Comparison of ENCODE assay signal across 36 mouse cellular contexts in genomic region chr5:76369215-76369840, GRCm38 (mm10). TPM values are rescaled to one million over a fixed set of nuclear protein-coding genes. Genes with fewer than 3 reads are reported as not detected.
DNase-seq lines count a peak whose midpoint lies in the region; ATAC-seq and TF ChIP-seq lines count a peak whose summit lies in the region.
"Had no signal": no experiment of that assay in that cellular context is flagged by ENCODE, and none has a peak within 500 bp of the region (broad histone marks: within the 10 kb centered on the region; RNA-seq: fewer than 3 reads in every experiment).

No protein-coding gene starts in this region.

- TF ChIP-seq RAD21 in CH12.LX (IDR thresholded peaks at IDR 0.05; ENCODE audit: low read depth, low read length): no peak

- H3K36me3 ChIP-seq in CH12.LX (replicated peaks in 1 of 2; ENCODE audit: control insufficient read depth in 1 of 2, insufficient read depth in 1 of 2, low read length in 1 of 2) (no peaks in the 10 kb centered on the region), ES-Bruce4 (ENCODE audit: control insufficient read depth, insufficient read depth, low read length, poor library complexity, severe bottlenecking) (no peaks in the 10 kb centered on the region)
- H3K36me3 ChIP-seq in forebrain, embryonic 13.5 days (ENCODE audit: poor library complexity, severe bottlenecking): no peaks in the 10 kb centered on the region
- H3K36me3 ChIP-seq: forebrain, embryonic 12.5 days; heart, embryonic 12.5 days; hindbrain, embryonic 13.5 days; liver, embryonic 12.5 days; midbrain, embryonic 13.5 days; neural tube, embryonic 13.5 days had no signal

- no peak for TF ChIP-seq POLR2A in CH12.LX (IDR thresholded peaks at IDR 0.05; ENCODE audit: low read depth, low read length)
- peak; percentile 61 for TF ChIP-seq POLR2A in ES-Bruce4 (IDR thresholded peaks at IDR 0.05; ENCODE audit: insufficient read depth, low read length)

- H3K9me3 ChIP-seq in CH12.LX (replicated peaks; ENCODE audit: low read length) (no peaks in the 10 kb centered on the region), ES-Bruce4 (replicated peaks; ENCODE audit: control insufficient read depth, insufficient read depth, low read length, poor library complexity, severe bottlenecking) (no peaks in the 10 kb centered on the region)
- H3K9me3 ChIP-seq in forebrain, embryonic 13.5 days (replicated peaks): no peaks in the 10 kb centered on the region
- H3K9me3 ChIP-seq: forebrain, embryonic 12.5 days; heart, embryonic 12.5 days; hindbrain, embryonic 13.5 days; liver, embryonic 12.5 days; midbrain, embryonic 13.5 days; neural tube, embryonic 13.5 days had no signal

- ATAC-seq in megakaryocyte, adult 5-6 weeks (ENCODE audit: poor library complexity, severe bottlenecking): no peak
- no peak for ATAC-seq in forebrain, embryonic 13.5 days
- ATAC-seq: intestine, embryonic 16.5 days; liver, embryonic 12.5 days; liver, postnatal 0 days; lung, postnatal 0 days; midbrain, embryonic 13.5 days had no signal

- no peak for TF ChIP-seq CTCF in CH12.LX (conservative IDR thresholded peaks at IDR 0.05 in 1 of 2, IDR thresholded peaks at IDR 0.05 in 1 of 2; ENCODE audit: low read depth in 2 of 2, low read length in 2 of 2)
- TF ChIP-seq CTCF in ES-Bruce4 (IDR thresholded peaks at IDR 0.05; ENCODE audit: low read depth, low read length): no peak

- dilution Hi-C loops in CH12.LX (cut with MboI; ENCODE audit: extremely low pct_ligation_motif_present, extremely low pct_unique_long_range_greater_than_20kb, low sequenced_read_pairs): no loop called here

- DNase-seq in CH12.LX (ENCODE audit: extremely low read depth): peak; percentile 16
- peak; percentile 86 for DNase-seq in ZHBTc4 (ENCODE audit: low read depth, low spot score)
- DNase-seq in adrenal gland, postnatal 36 days: peak; percentile 23 to 54
- no peak for DNase-seq in spleen, adult 18-20 months
- no peak for DNase-seq in gastrocnemius, postnatal 25 days
- DNase-seq: cerebellum, adult 9-10 months; gastrocnemius, postnatal 14 days; heart, adult 18-20 months; heart, postnatal 4 days; kidney, adult 8-10 months; kidney, postnatal 4 days; left cerebral cortex, postnatal 4 days; liver, postnatal 0 days; lung, postnatal 4 days; thymus, adult 2 months; thymus, postnatal 4 days had no signal

- H3K9ac ChIP-seq in CH12.LX (ENCODE audit: insufficient read depth, low read depth): no peak overlapping the region
- H3K9ac ChIP-seq in ES-Bruce4 (ENCODE audit: low read depth, poor library complexity, severe bottlenecking): no peak overlapping the region
- no peak overlapping the region for H3K9ac ChIP-seq in forebrain, embryonic 13.5 days
- H3K9ac ChIP-seq: forebrain, embryonic 12.5 days; heart, embryonic 12.5 days; hindbrain, embryonic 13.5 days; liver, embryonic 12.5 days; liver, postnatal 0 days; midbrain, embryonic 13.5 days; neural tube, embryonic 13.5 days had no signal

- H3K4me1 ChIP-seq in CH12.LX (ENCODE audit: control insufficient read depth in 1 of 2, insufficient read depth in 2 of 2) (peaks cover 3 to 8% of the 10 kb centered on the region in 2 experiments; a peak in 2 of 4 replicates), ES-Bruce4 (ENCODE audit: control insufficient read depth, insufficient read depth, low read length) (no peaks in the 10 kb centered on the region)
- H3K4me1 ChIP-seq in forebrain, embryonic 13.5 days: no peaks in the 10 kb centered on the region
- H3K4me1 ChIP-seq: forebrain, embryonic 12.5 days; hindbrain, embryonic 13.5 days; liver, embryonic 12.5 days; midbrain, embryonic 13.5 days; neural tube, embryonic 13.5 days had no signal

- TF ChIP-seq EP300 in CH12.LX (IDR thresholded peaks at IDR 0.05; ENCODE audit: low read length): peak; percentile 24; the same call in 1 of the 2 replicates
- peak; percentile 73 for TF ChIP-seq EP300 in ES-Bruce4 (IDR thresholded peaks at IDR 0.05; ENCODE audit: insufficient read depth, low read depth, low read length)

- no peaks in the 10 kb centered on the region for H3K79me2 ChIP-seq in CH12.LX (replicated peaks; ENCODE audit: control insufficient read depth, extremely low read depth, insufficient read depth, poor library complexity, severe bottlenecking)

- in situ Hi-C loops in CH12.LX (cut with MboI; ENCODE audit: low pct_ligation_motif_present, low pct_unique_long_range_greater_than_20kb, low sequenced_read_pairs): no loop called here

- H3K27me3 ChIP-seq in CH12.LX (replicated peaks) (no peaks in the 10 kb centered on the region), ES-Bruce4 (ENCODE audit: control insufficient read depth, insufficient read depth, low read length, poor library complexity, severe bottlenecking) (no peaks in the 10 kb centered on the region)
- peaks cover 10% of the 10 kb centered on the region for H3K27me3 ChIP-seq in forebrain, embryonic 13.5 days

- no peak overlapping the region for H3K27ac ChIP-seq in CH12.LX (ENCODE audit: insufficient read depth, low read depth)
- H3K27ac ChIP-seq in ES-Bruce4 (ENCODE audit: insufficient read depth, low read length): peak overlapping the region; percentile 47; the same call in 1 of the 2 replicates
- H3K27ac ChIP-seq in forebrain, embryonic 13.5 days: no peak overlapping the region
- H3K27ac ChIP-seq: forebrain, embryonic 12.5 days; hindbrain, embryonic 13.5 days; kidney, postnatal 0 days; liver, embryonic 12.5 days; midbrain, embryonic 13.5 days; neural tube, embryonic 13.5 days had no signal

- no peak overlapping the region for H3K4me2 ChIP-seq in CH12.LX (ENCODE audit: insufficient read depth, low read depth, poor library complexity, severe bottlenecking)
- H3K4me2 ChIP-seq in forebrain, embryonic 13.5 days: no peak overlapping the region
- H3K4me2 ChIP-seq: forebrain, embryonic 12.5 days; heart, embryonic 12.5 days; hindbrain, embryonic 13.5 days; liver, embryonic 12.5 days; midbrain, embryonic 13.5 days; neural tube, embryonic 13.5 days had no signal

- H3K4me3 ChIP-seq in CH12.LX (replicated peaks in 1 of 3; ENCODE audit: low read depth in 2 of 3, low read length in 2 of 3, poor library complexity in 1 of 3): no peak overlapping the region
- no peak overlapping the region for H3K4me3 ChIP-seq in ES-Bruce4 (ENCODE audit: low read depth, low read length)
- H3K4me3 ChIP-seq in forebrain, embryonic 13.5 days: no peak overlapping the region
- H3K4me3 ChIP-seq: forebrain, embryonic 12.5 days; heart, embryonic 12.5 days; hindbrain, embryonic 13.5 days; liver, embryonic 12.5 days; midbrain, embryonic 13.5 days; neural tube, embryonic 13.5 days had no signal

- 81% methylated on average over 8 of the region's 8 CpGs for WGBS in forebrain, embryonic 13.5 days

TF ChIP-seq in CH12.LX, 34 proteins besides CTCF, POLR2A, EP300 and RAD21:
- TF ChIP-seq BHLHE40 (IDR thresholded peaks at IDR 0.05; ENCODE audit: low read depth, low read length) (peak; percentile 59; the same call in 1 of the 2 replicates), MAFK (IDR thresholded peaks at IDR 0.05; ENCODE audit: insufficient replicate concordance, low read length) (no peak)
TF ChIP-seq in CH12.LX: peak in this region for 1.

RNA-seq across cellular contexts. Expression of gene Nmu, which starts 5.7 kb away (rescaled TPM):
- total RNA-seq in CH12.LX (2012; rRNA removed) (not detected in 2 replicates), CH12.LX (2014; rRNA removed) (not detected in 2 replicates)
- polyA plus RNA-seq in CH12.LX (2012; ENCODE audit: insufficient read length, low read depth) (not detected in 2 replicates), ES-Bruce4 (2011; ENCODE audit: insufficient read depth, insufficient read length, low read depth, missing spikeins) (not detected in 2 replicates)
- not detected for total RNA-seq in adrenal gland, postnatal 36 days (2021)
- total RNA-seq in megakaryocyte, adult 5-6 weeks (2015): not detected in 2 replicates
- not detected in 2 replicates for total RNA-seq in megakaryocyte, adult 5-6 weeks (2017)
- not detected for total RNA-seq in gastrocnemius, postnatal 25 days (2021)
- polyA plus RNA-seq in forebrain, embryonic 13.5 days (2015; fragmentation: Nextera tagmentation; extraction: Ambion mirVana): not detected in 2 replicates
- total RNA-seq: gastrocnemius, postnatal 14 days; heart, adult 18-20 months; heart, postnatal 4 days; layer of hippocampus, adult 8-10 months; layer of hippocampus, postnatal 25 days; left cerebral cortex, postnatal 4 days; megakaryocyte-erythroid progenitor cell, adult 5-6 weeks had no signal
- polyA plus RNA-seq: embryonic facial prominence, embryonic 14.5 days; forebrain, embryonic 12.5 days; heart, embryonic 12.5 days; heart, postnatal 0 days; kidney, postnatal 0 days; liver, embryonic 12.5 days; liver, postnatal 0 days; midbrain, embryonic 13.5 days; thymus, adult 2 months had no signal

RNA-seq across cellular contexts. Expression of gene Pdcl2, which starts 38.4 kb away (rescaled TPM):
- total RNA-seq in CH12.LX (2012; rRNA removed) (not detected in 2 replicates), CH12.LX (2014; rRNA removed) (not detected in 2 replicates)
- polyA plus RNA-seq in CH12.LX (2012; ENCODE audit: insufficient read length, low read depth) (not detected in 2 replicates), ES-Bruce4 (2011; ENCODE audit: insufficient read depth, insufficient read length, low read depth, missing spikeins) (1.2 and 1.3 TPM in 2 replicates)
- total RNA-seq in adrenal gland, postnatal 36 days (2021): not detected
- total RNA-seq in megakaryocyte, adult 5-6 weeks (2015): not detected in 2 replicates
- not detected in 2 replicates for total RNA-seq in megakaryocyte, adult 5-6 weeks (2017)
- total RNA-seq in gastrocnemius, postnatal 25 days (2021): not detected
- not detected in 2 replicates for polyA plus RNA-seq in forebrain, embryonic 13.5 days (2015; fragmentation: Nextera tagmentation; extraction: Ambion mirVana)
- total RNA-seq: gastrocnemius, postnatal 14 days; heart, adult 18-20 months; heart, postnatal 4 days; layer of hippocampus, adult 8-10 months; layer of hippocampus, postnatal 25 days; left cerebral cortex, postnatal 4 days; megakaryocyte-erythroid progenitor cell, adult 5-6 weeks had no signal
- polyA plus RNA-seq: C2C12; embryonic facial prominence, embryonic 14.5 days; forebrain, embryonic 12.5 days; heart, embryonic 12.5 days; heart, postnatal 0 days; hindbrain, embryonic 13.5 days; intestine, embryonic 16.5 days; kidney, postnatal 0 days; limb, embryonic 14.5 days; liver, embryonic 12.5 days; liver, postnatal 0 days; lung, postnatal 0 days; midbrain, embryonic 13.5 days; neural tube, embryonic 13.5 days; small intestine, adult 2 months; thymus, adult 2 months had no signal

Comparison
In these comparisons a context has a peak if more than half of its experiments do, and no peak if none do; other contexts are left out.
1. DNase-seq: peak in CH12.LX (single experiment), ZHBTc4 (single experiment) and adrenal gland, postnatal 36 days (2 of 2); none in spleen, adult 18-20 months (0 of 2) and gastrocnemius, postnatal 25 days (single experiment).